Mouse (Mus musculus) megakaryocyte progenitor cell, adult 5-6 weeks (primary cell): ENCODE data around the gene Col28a1. TPM values are rescaled to one million over a fixed set of nuclear protein-coding genes. Genes with fewer than 3 reads are reported as not detected.

ENCODE experiments used
- ATAC-seq: replicated peaks from 2 replicates; pipeline ENCODE4 v1.8.0; 2016; ENCODE audit warnings: mild to moderate bottlenecking, moderate TSS enrichment, inconsistent platforms; ENCODE audit not compliant: poor library complexity
- total RNA-seq, 2 experiments: library from RNA; stranded (forward) in 1 of 2; stranded (reverse) in 1 of 2; fragments of 157-497, 149-512 nt in 1 of 2; fragments of 200-1000 nt in 1 of 2; gene quantifications; 2 replicates each; pipeline versions ENCODE4 v1.2.3 to v1.2.4; 2015 to 2017

Col28a1 gene
- total RNA-seq (2015), result not detected in 2 replicates
- not detected in 2 replicates for total RNA-seq (2017)

DNA sequence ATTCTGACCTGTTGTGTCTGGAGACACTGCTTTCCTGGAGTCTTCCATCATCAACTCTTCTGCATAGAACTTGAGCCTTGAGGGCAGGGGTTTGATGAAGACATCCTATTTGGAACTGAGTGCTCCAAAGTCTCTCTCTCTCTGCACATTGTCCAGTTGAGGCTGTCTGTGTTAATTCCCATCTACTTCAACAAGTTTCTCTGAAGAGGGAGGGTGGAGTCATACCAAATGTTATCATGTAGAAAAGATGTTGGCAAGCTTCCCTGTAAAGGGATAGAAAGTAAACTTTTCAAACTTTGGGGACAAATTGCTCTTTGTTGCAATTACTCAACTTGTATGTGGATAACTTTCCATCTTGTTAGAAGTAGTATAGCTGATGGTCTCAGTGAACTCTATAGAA lies at the start of gene Col28a1:
Col28a1 (minus strand) TSS at position 101 of the 400 bp plus-strand sequence.
- ATAC-seq, result no peak

DNA sequence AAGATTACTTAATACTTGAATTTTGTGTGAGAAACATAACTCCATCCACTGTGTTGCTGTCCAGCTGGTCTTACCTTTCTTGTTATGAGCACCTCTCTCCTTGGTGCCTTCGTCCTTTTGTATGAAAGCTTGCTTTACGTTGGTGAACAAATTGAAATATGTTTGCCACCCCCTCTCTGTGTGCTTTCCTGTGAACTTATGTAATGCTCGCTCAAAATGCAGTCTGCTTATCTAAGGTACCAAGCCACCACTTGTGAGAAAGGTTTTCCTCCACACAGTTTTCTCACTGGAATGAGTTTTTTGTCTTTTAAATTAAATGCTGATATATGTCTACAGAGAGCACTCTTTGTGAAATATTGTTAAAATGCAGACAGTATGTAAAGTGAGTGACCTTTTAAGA lies 36.2 kb upstream of the Col28a1 start:
- ATAC-seq, result no peak

DNA sequence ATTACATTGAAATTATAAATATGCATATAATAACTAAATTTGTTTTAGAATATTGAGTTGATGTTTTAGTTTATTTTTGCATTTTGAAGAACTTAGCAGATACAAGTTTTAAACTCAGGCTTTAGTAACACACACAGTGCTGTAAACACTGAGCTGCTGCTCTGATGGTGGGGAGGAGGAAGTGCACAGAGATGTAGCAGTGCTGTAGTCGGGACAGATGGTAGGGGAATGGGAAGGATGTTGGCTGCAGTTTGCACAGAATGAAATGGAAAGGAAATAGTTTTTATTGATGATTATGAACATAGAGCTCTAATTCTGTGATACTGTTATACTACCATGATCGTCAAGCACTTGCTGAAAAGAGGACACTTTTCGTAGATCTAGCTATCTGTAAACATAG lies 34.6 kb upstream of the Col28a1 start:
- no peak for ATAC-seq

DNA sequence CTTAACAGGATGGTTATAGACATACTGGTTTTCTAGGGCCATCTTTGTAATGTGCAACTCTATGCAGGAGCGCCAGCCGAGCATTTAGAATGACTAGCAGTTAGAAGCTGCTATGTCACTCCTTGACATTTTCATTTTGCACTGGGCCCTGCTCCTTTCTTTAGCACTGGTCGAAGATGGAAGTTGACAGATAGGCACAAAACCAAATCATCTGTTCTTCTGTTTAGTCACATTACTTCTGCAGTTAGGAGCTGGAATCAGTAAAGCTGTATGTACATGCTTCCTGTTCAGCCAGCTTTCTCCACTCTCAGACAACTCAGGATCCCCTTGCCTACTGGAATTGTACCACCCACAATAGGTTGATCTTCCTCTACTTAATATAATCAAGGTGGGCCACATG lies 18.2 kb upstream of the Col28a1 start:
- ATAC-seq, result peak; percentile 13; the same call in 1 of the 2 replicates

DNA sequence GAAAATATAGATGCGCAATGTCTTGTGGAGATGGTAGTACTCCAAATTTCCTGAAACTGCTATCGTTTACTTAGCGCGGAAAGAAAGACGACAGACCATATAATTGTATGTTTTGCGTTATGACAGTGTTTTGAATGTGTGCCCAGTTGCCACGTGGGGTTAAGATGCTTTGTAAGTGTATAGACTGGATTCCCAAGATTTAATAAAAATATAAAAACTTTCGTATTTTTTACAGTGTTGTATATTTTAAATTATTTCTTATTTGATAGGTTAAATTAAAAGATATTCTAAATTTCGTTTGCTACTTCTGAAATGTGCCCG lies 17.4 kb upstream of the Col28a1 start:
- ATAC-seq, result no peak; the same call in 1 of the 2 replicates

DNA sequence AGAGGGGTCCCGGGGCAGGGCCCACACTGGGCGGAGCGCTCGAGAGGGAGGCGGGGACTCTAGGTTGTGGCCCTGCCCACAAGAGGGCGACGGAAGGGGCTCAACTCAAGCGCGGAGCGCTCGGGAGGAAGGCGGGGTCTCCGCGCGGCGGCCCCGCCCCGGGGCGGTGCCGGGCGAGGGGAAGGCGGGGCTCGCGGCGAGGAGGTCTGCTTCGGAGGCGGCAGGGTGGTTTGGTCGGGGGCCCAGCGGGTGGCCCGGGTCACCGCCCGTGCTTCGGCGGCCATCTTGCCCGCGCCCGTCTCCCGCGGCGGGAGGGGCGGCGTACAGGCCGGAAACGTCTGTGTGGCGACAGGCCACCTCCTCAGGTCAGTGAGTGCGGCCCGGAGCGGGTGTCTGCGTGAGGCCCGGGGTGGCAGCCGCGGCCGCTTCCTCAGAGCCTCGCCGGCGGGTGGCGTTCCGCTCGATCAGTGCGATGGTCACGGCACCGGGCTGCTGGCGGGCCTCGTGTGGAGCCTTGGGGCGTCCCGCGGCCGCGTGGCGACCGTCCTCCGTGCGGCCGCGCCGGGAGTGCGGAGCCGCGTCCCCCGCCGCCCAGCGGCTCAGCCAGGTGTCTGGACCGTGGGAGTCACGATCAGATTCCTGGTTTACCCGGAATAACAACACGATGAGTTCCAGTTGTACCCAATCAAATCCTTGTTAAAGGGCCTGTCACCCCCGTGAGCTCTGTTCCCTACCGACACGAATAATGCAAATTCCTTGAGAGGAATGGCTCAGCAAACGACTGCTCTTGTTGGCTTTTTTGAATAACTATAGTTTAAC lies 16.8 kb upstream of the Col28a1 start, which contains the start of gene Mios:
Mios (plus strand) TSS at position 176 of the 819 bp plus-strand sequence.
- peak; percentile 92 for ATAC-seq

DNA sequence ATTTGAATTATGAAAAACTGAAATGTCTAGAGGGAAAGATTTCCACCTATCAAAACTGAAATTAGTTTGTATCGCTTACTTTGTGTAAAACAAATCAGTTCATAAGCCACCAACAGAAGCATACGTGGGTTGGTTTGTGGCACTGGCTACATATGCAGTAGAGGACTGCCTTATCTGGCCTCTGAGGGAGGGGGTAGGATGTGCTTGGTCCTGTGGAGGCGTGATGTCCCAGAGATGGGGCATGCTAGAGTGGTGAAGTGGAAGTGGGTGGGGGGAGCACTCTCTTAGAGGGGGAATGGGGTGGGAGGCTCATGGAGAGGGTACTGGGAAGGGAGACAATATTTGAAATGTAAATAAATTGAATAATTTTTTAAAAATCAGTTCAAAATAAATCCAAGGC lies 2.5 kb downstream of the Col28a1 start:
- no peak for ATAC-seq

DNA sequence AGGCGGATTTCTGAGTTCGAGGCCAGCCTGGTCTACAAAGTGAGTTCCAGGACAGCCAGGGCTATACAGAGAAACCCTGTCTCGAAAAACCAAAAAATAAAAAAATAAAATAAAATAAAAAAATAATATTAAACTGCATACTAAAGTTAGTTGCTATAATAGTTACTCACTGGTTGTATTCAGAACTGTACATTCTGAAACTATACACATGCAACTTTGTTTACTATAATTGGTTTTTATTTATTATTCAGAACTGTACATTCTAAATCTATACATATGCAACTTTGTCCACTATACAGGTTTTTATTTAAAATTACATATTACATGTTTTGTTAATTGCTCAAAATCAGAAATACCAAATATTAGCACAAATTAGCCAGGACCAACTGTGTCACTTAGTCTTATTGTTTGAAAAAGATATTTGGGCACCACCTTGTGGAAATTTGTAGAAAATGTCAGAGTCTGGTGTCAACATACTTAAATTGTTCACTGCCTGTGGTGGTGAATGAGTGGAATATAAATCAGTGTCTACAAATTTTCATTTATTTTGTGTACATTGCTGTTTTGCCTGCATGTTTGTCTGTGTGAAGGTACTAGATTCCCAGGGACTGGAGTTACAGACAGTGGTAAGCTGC lies 3.7 kb downstream of the Col28a1 start:
- peak; percentile 73 for ATAC-seq

DNA sequence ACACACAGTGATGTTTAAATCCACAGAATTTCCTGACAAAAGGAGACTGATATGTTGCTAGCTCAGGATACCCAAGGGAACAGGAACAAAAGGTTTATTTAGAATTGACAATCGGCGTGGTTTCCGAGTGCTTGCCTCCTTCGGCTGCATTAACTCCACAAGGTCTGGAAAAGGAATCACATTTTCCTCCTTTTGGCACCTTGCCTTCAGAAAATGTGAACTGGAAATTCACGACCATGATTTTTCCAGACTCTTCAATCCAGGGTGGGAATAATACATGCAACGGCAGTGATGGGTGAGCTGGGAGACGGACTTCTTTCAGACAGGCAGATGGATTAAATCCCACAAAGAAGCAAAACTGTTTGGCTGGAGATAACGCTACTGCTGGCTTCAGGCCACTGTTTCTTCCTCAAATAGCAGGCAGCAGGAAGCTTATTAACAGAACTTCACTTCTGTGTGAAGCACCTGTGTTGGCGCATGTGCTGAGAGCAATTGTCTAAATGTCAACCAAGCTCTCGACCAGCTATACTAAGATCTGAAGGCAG lies 13.9 kb downstream of the Col28a1 start:
- peak; percentile 64 for ATAC-seq

DNA sequence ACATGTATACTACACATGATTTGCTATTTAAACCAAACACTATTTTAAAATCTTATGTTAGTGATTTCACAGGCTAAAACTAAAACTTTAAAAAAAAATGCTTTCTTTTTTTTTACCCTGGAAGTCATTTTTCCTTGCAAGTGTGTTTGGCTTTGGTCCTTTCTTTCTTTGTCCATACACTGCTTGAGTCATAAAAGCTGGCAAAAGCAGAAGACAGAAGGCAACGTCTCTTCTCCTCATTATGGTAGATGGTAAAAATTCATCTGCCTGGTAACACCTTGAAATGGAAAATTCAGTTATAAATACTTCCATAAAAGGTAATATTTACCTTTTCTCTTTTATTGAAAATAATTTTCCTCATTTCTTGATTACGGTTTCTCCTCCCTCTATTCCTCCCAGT lies 16.3 kb downstream of the Col28a1 start:
- no peak for ATAC-seq

DNA sequence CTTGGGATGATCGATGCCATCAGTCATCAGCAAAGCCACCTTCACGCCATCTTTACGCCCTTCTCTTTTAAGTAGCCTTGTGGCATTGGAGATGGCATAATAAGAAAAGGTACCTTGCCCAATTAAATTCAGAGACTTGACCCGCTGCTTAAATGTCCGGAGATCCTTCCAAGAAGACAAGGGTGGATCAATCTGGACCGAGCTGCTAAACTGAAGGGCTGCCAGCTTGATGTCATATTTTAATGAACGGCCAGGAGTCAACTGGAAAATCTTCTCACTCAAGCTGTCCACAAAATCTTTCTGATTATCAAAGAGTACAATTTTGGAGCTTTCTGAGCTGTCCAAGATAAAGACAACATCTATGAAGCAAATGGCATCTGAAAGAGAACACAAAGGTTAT lies 17.1 kb downstream of the Col28a1 start:
- ATAC-seq, result no peak

DNA sequence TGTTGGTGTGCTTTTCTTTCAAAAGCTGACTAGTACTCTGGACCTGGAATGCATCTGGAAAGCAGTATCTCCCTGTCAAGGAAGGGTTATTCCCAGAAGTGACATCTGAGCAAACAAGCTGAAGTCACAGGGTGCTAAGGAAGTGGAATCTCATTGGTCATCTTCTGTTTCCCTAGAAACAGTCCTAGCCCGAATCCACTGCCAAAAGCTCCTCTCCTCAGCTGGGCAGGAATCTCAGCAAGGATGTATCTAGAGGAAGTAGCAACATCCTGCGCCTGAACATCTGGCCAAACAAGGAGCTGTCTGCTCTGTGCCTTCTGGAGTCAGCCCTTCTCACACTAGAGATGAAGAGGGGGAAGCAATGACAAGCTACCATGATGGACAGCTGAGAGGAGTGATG lies 18.4 kb downstream of the Col28a1 start:
- no peak for ATAC-seq

DNA sequence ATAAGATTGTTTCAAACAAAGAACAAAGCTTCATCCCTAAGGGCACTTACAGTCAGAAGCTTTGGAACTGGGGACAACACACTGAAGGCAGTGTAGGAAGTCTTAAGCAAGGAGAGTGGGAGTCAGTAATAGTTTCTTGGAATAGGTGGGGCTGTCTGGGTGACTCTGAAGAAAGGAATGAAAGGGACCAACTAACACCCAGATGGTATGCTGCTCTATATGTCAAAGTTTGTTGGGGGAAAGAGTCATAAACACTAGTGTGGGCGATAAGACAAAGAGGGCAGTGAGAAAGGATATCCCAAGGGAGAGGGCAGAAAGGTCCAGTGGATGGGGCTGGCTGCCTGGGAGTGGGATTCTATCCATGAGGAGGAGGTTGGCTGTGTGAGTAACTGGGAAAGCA lies 20.3 kb downstream of the Col28a1 start:
- no peak for ATAC-seq

DNA sequence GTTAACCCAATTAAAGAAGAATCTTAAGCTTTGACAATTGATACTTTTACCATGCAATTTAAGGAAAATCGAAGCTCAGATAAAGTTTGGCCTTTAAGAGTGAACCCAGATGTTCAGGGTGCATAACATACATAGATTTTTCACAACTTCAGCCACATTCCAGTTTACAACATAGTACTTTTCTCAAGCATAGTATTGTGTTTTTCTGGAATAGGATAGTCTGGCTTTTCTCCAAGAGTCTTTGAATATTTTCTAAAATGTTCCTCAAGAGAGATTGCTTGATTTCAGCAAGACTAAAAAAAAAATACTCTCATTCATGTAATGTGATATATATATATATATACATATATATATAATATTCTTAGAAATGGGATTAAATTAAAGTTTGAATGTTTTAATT lies 27.7 kb downstream of the Col28a1 start:
- no peak for ATAC-seq

DNA sequence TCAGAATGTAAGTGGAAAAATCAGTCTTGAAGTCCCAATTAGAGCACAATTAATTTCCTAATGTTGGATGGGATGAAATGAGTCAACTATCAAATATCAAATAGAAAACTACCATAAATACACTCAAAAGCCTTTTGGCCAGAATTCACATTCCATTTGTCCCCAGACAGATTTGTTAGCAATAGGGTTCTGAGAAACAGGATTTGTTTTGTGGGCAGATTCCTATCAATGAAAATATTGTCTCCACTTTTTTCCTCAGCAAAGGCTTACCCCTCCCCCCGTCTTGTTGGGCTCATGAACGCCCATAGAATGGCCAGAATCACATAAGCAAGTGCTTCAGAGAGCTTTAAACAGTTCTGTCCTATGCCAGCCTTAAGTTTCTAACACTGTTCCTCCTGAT lies 32.4 kb downstream of the Col28a1 start:
- no peak for ATAC-seq

DNA sequence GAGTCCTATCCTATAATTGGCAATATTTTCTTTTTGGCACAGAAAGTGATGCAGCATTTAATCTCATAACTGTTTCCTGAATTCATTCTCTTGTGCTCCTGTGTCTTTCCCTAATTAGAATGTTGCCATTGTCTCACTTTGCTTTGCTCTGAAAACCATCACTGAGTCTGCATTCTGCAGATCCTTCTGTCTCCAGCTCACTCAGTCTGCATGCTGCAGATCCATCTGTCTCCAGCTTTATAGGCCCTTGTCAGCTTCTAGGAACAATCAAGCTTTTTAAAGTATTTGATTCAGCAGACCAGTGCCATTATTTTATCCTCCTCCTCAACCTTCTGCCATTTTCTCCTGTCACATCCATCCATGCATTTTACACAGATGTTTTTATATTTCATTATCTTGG lies 35.3 kb downstream of the Col28a1 start:
- no peak for ATAC-seq

DNA sequence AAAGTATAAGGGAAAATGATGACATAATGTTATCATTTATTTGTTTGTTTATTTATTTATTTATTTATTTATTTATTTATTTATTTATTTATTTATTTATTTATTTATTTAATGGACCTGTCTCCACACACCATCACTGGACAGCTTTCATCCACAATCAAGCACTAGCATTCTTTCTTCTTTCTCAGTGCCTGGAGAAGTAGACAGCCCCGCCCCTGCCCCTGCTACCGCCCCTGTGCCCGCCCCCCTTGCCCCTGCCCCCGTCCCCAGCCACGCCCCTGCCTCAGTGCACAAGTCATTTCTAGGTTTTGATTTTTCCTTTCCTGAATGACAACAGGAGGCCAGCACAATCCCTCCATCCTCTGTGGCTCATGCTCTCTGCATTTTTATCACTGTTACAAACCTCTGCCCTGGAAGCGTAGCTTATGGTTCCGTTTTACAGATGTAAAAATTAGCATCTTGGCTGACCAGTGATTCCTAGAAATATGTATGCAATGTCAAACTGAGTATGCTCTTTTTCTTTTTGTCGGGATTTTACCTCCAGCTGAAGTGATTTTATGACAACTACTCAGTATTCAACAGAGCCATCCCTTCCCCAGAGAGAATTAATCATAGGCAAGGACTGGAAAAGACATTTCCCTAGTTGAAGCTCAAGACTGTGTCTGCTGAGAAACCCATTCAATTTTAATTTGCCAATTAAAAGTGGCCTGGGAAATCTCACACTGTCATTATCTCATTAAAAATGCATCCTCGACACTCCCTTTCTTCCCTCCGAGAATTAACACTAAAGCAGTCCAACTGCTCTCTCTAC lies 39.7 kb downstream of the Col28a1 start:
- ATAC-seq, result no peak

DNA sequence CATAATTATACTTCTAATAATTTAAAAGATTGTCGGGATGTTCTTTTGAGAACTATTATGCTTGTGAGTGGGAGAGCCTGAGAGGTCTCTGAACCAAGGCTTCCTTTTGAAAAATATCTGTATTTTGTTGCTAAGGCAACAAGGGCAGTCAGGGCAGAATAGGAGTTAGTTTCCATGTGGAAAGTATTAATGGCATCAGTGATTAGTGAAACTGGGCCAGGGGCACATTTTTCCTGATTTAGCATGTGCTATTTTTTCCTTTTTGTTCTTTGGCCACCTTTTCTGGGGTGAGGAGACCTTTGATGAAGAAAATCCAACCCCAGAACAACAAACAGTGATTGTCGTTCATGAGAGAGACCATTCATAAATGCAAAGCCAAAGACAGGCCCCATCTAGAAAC lies 43.5 kb downstream of the Col28a1 start:
- ATAC-seq, result no peak

DNA sequence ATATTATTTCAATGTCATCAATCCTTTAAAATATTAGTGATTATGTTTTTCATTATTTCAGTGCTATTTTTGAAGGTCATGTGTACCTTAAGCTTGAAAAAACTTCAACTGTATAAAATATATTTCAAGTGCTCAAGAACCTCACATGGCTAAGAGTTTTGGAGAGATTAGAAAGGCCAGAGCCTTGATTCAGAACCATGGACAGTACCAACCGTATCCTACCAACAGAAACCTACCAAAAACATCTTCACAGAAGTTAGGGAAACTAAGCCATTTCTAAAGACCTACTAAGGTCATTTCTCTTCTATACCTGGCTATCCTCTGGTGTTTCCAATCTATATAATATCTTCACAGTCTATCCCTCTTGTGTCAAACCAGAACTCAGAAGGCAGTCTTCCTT lies 50.5 kb downstream of the Col28a1 start:
- peak; percentile 54; the same call in 1 of the 2 replicates for ATAC-seq

DNA sequence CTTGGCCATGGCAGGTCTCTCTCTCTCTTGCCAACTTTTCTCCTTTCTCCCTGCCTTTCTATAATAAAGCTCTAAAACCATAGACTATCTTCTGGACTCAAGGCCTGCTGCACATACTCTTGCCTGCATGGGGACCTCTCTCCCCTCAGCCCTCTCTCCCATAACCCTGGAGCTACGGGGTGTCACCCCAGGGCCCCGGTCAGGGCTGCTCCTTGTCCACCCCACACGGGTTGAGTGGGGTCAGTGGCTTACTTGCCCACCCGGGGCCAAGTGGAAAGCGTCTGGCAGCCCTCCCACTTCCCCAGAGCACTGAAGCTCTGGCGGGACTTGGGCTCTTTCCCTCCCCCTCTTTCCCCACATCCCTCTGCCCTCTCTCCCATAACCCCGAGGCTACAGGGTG lies 62.3 kb downstream of the Col28a1 start:
- no peak for ATAC-seq

DNA sequence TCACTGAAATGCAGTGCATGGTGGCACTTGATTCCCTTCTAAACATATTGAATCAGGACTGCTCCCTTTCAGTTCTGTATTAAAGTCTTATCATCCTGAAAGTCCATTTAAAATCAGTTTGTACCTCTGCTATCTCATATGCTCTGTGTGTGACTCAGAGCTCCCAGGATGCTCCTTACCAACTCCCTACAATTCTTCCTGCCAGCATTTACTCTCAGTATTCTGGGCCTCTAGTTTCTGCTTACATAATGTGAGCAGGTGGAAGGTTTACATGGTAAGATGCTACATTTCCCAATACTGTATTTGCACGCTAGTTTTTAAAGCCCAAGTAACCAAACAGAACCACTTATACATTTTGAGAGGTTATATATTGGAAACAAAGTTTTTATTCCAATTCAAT lies 64.3 kb downstream of the Col28a1 start:
- no peak for ATAC-seq
